Mouse (Mus musculus): Measurements from ENCODE around the gene Gm20696.

Gm20696 gene

GRCm38 (mm10) chr6:99310529-99310928 lies 356.1 kb downstream of the Gm20696 start:
- no peak for DNase-seq

GRCm38 (mm10) chr6:99310171-99310500 lies 356.5 kb downstream of the Gm20696 start:
- DNase-seq = no peak

GRCm38 (mm10) chr6:99309466-99310170 lies 357.0 kb downstream of the Gm20696 start:
- no peak for DNase-seq

GRCm38 (mm10) chr6:99305751-99306150 lies 360.8 kb downstream of the Gm20696 start:
- no peak for DNase-seq

GRCm38 (mm10) chr6:99305236-99305635 lies 361.4 kb downstream of the Gm20696 start:
- no peak for DNase-seq

GRCm38 (mm10) chr6:99302662-99303435 lies 363.7 kb downstream of the Gm20696 start:
- no peak for DNase-seq

GRCm38 (mm10) chr6:99301923-99302322 lies 364.7 kb downstream of the Gm20696 start:
- DNase-seq = no peak

GRCm38 (mm10) chr6:99300235-99300634 lies 366.4 kb downstream of the Gm20696 start:
- DNase-seq = no peak

- no peak for DNase-seq
Measured at GRCm38 (mm10) chr6:99299196-99299595, 367.4 kb downstream of the Gm20696 start.

- no peak for DNase-seq
Measured at GRCm38 (mm10) chr6:99297535-99297934, 369.1 kb downstream of the Gm20696 start.

- no peak for DNase-seq
Measured at GRCm38 (mm10) chr6:99295495-99295894, 371.1 kb downstream of the Gm20696 start.

GRCm38 (mm10) chr6:99289220-99289619 lies 377.4 kb downstream of the Gm20696 start:
- no peak for DNase-seq

GRCm38 (mm10) chr6:99285026-99285425 lies 381.6 kb downstream of the Gm20696 start:
- DNase-seq = no peak

GRCm38 (mm10) chr6:99284019-99284418 lies 382.6 kb downstream of the Gm20696 start:
- DNase-seq = no peak

- DNase-seq = no peak
Measured at GRCm38 (mm10) chr6:99282866-99283657, 383.5 kb downstream of the Gm20696 start.

GRCm38 (mm10) chr6:99281433-99281832 lies 385.2 kb downstream of the Gm20696 start:
- DNase-seq = no peak

- DNase-seq = no peak
Measured at GRCm38 (mm10) chr6:99280619-99281018, 386.0 kb downstream of the Gm20696 start.

GRCm38 (mm10) chr6:99277251-99277650 lies 389.3 kb downstream of the Gm20696 start:
- DNase-seq = no peak

- no peak for DNase-seq
Measured at GRCm38 (mm10) chr6:99276297-99276653, 390.3 kb downstream of the Gm20696 start.

- no peak for DNase-seq
Measured at GRCm38 (mm10) chr6:99275381-99276296, 391.0 kb downstream of the Gm20696 start.

- DNase-seq = no peak
Measured at GRCm38 (mm10) chr6:99274667-99275066, 391.9 kb downstream of the Gm20696 start.

- DNase-seq = no peak
Measured at GRCm38 (mm10) chr6:99274222-99274621, 392.4 kb downstream of the Gm20696 start.

GRCm38 (mm10) chr6:99273177-99273576 lies 393.4 kb downstream of the Gm20696 start:
- DNase-seq = no peak

Data from cerebellum, adult 8-10 months (tissue).